Mouse (Mus musculus) limb, embryonic 15.5 days (tissue): ENCODE data around the gene Syncrip. TPM values are rescaled to one million over a fixed set of nuclear protein-coding genes. Genes with fewer than 3 reads are reported as not detected.
A peak's percentile ranks its signal among the peaks of the same experiment; 100 is the strongest.
"Not testable (repeated sequence)": the region's sequence is repeated elsewhere in the genome, so short reads cannot be mapped to it uniquely, and the experiment has no call there.

Experiments
- ATAC-seq: fragments of 200-750 bp; cut with Nextera tagmentation; 2 replicates; pipeline ENCODE4 v1.8.0; 2017; ENCODE audit warnings: low read depth, moderate TSS enrichment; ENCODE audit not compliant: insufficient number of reproducible peaks, low FRiP score, low TSS enrichment
- H3K27ac ChIP-seq: fragments of 300-500 bp; sonication (generic); 2 replicates; pipeline ENCODE4 v1.5.1; 2015; ENCODE audit warnings: moderate library complexity, mild to moderate bottlenecking, inconsistent platforms
- H3K27me3 ChIP-seq: fragments of 300-500 bp; sonication (generic); 2 replicates; pipeline ENCODE4 v1.6.1; 2015; ENCODE audit warnings: inconsistent platforms
- H3K36me3 ChIP-seq: fragments of 300-500 bp; sonication (generic); 2 replicates; pipeline ENCODE4 v1.6.1; 2015; ENCODE audit warnings: inconsistent platforms
- H3K4me1 ChIP-seq: fragments of 300-500 bp; sonication (generic); 2 replicates; pipeline ENCODE4 v1.6.1; 2015; ENCODE audit warnings: inconsistent platforms
- H3K4me2 ChIP-seq: fragments of 300-500 bp; sonication (generic); 2 replicates; pipeline ENCODE4 v1.6.1; 2015; ENCODE audit warnings: mild to moderate bottlenecking, inconsistent platforms
- H3K4me3 ChIP-seq: fragments of 300-500 bp; sonication (generic); 2 replicates; pipeline ENCODE4 v1.5.1; 2015; ENCODE audit warnings: mild to moderate bottlenecking, inconsistent platforms
- H3K9ac ChIP-seq: fragments of 300-500 bp; sonication (generic); 2 replicates; pipeline ENCODE4 v1.6.1; 2015; ENCODE audit warnings: inconsistent platforms
- H3K9me3 ChIP-seq: fragments of 300-500 bp; sonication (generic); 2 replicates; pipeline ENCODE4 v1.6.1; 2016; ENCODE audit warnings: inconsistent platforms
- WGBS: fragments of 180-500 bp; shearing (Covaris S2); methylation state at CpG from one replicate; pipeline ENCODE4 v1.1.7; 2015; 5-methylcytosine and 5-hydroxymethylcytosine counted together
- polyA plus RNA-seq: library from polyadenylated mRNA; unstranded; fragments of >200 nt; fragmentation: Nextera tagmentation; extraction: Ambion mirVana; gene quantifications from 2 replicates; pipeline ENCODE4 v1.2.1, GENCODE M21; 2015

Syncrip gene
- polyA plus RNA-seq, result 94.5 and 95.0 TPM in 2 replicates

- not testable (repeated sequence) for H3K4me1 ChIP-seq, H3K9me3 ChIP-seq, H3K36me3 ChIP-seq, H3K27me3 ChIP-seq
- Histone ChIP-seq H3K27ac (peak within 1 kb of the TSS; percentile 97), H3K4me3 (peak within 1 kb of the TSS; percentile 99), H3K9ac (peak within 1 kb of the TSS; percentile 89), H3K4me2 (peak within 1 kb of the TSS; percentile 59)
- peak; percentile 95 for ATAC-seq
- under 1% methylated on average over 41 of the region's 68 CpGs for WGBS
Measured at GRCm38 (mm10) chr9:88482230-88482828, at the start of gene Syncrip. TSS of gene Syncrip (minus strand) at chr9:88482574.

DNA sequence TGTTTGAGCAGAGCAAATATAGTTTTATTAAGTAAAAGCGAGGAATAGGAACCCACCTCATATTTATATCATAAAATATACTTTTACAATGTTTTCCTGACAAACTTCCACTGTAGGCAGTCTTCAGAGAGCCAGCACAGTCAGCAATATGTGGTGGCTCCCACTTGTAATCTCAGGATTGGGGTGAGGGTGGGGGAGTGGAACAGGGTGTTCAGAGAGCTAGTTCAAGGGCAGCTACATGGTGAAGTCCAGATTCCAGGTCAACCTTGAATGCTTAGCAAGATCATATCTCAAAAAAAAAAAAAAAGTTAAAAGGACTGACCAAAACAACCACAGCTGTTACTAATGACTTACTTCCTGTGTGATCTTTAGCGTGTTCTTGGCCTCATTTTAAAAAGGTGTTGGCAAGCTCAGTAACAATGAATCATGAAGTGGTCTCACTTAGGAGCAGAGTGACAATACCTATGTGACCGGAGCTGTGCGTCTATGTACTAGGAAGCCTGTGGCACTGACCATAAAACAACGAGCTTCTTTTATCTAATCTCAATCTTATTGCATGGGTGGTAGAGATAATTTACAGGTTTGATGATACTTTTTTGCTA, 47.7 kb upstream of the Syncrip start:
- Histone ChIP-seq H3K4me3 (no peak overlapping the region), H3K27me3 (no peaks in the 10 kb centered on the region), H3K27ac (no peak overlapping the region), H3K9ac (no peak overlapping the region), H3K4me2 (no peak overlapping the region), H3K9me3 (no peaks in the 10 kb centered on the region), H3K36me3 (no peaks in the 10 kb centered on the region), H3K4me1 (no peaks in the 10 kb centered on the region)
- no peak for ATAC-seq
- WGBS, result 49% methylated on average over 5 of the region's 5 CpGs

GRCm38 (mm10) chr9:88529571-88529970, 47.2 kb upstream of the Syncrip start:
- Histone ChIP-seq H3K4me2 (no peak overlapping the region), H3K27ac (no peak overlapping the region), H3K9me3 (no peaks in the 10 kb centered on the region), H3K4me1 (no peaks in the 10 kb centered on the region), H3K9ac (no peak overlapping the region), H3K36me3 (no peaks in the 10 kb centered on the region), H3K4me3 (no peak overlapping the region), H3K27me3 (no peaks in the 10 kb centered on the region)
- ATAC-seq, result no peak
- 67% methylated on average over 3 of the region's 3 CpGs for WGBS

DNA sequence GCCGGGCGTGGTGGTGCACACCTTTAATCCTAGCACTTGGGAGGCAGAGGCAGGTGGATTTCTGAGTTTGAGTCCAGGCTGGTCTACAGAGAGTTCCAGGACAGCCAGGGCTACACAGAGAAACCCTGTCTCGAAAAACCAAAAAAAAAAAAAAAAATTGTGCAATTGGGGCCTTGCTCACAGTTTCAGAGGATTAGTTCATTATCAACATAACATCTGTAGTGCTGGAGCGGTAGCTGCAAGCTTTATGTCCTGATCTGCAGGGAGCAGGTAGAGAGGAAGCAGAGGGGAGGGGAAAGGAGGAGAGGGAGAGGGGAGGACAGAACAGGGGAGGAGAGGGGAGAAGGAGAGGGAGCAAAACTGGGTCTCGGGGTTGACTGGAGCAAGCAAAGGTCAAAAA, 46.4 kb upstream of the Syncrip start:
- no peak overlapping the region for H3K27ac ChIP-seq
- H3K36me3 ChIP-seq, result no peaks in the 10 kb centered on the region
- no peaks in the 10 kb centered on the region for H3K9me3 ChIP-seq
- ATAC-seq, result no peak
- H3K27me3 ChIP-seq, result no peaks in the 10 kb centered on the region
- H3K4me2 ChIP-seq, result no peak overlapping the region
- no peak overlapping the region for H3K9ac ChIP-seq
- no peak overlapping the region for H3K4me3 ChIP-seq
- no peaks in the 10 kb centered on the region for H3K4me1 ChIP-seq
- WGBS, result 81% methylated on average over 5 of the region's 5 CpGs

- no peak overlapping the region for H3K27ac ChIP-seq
- H3K36me3 ChIP-seq, result no peaks in the 10 kb centered on the region
- no peak overlapping the region for H3K9ac ChIP-seq
- 58% methylated on average over 4 of the region's 4 CpGs for WGBS
- no peaks in the 10 kb centered on the region for H3K9me3 ChIP-seq
- H3K4me3 ChIP-seq, result no peak overlapping the region
- no peaks in the 10 kb centered on the region for H3K27me3 ChIP-seq
- ATAC-seq, result no peak
- H3K4me2 ChIP-seq, result no peak overlapping the region
- H3K4me1 ChIP-seq, result no peaks in the 10 kb centered on the region
Measured at GRCm38 (mm10) chr9:88527956-88528355, 45.6 kb upstream of the Syncrip start.

GRCm38 (mm10) chr9:88525341-88525740, 43.0 kb upstream of the Syncrip start:
- Histone ChIP-seq H3K4me1 (peaks cover 9% of the 10 kb centered on the region), H3K4me3 (no peak overlapping the region), H3K4me2 (no peak overlapping the region), H3K27ac (no peak overlapping the region), H3K9me3 (no peaks in the 10 kb centered on the region), H3K9ac (no peak overlapping the region), H3K36me3 (0 out of 2 replicates have a peak, but pooled peaks cover 8% of the 10 kb centered on the region), H3K27me3 (no peaks in the 10 kb centered on the region)
- ATAC-seq, result no peak
- WGBS, result 92% methylated on average over 6 of the region's 6 CpGs

- no peak overlapping the region for H3K9ac ChIP-seq
- no peak overlapping the region for H3K4me3 ChIP-seq
- WGBS, result 81% methylated on average over 3 of the region's 3 CpGs
- no peak for ATAC-seq
- no peak overlapping the region for H3K27ac ChIP-seq
- H3K36me3 ChIP-seq, result 0 out of 2 replicates have a peak, but pooled peaks cover 10% of the 10 kb centered on the region
- no peaks in the 10 kb centered on the region for H3K27me3 ChIP-seq
- no peaks in the 10 kb centered on the region for H3K9me3 ChIP-seq
- H3K4me1 ChIP-seq, result peaks cover 11% of the 10 kb centered on the region
- no peak overlapping the region for H3K4me2 ChIP-seq
Measured at GRCm38 (mm10) chr9:88524796-88525195, 42.4 kb upstream of the Syncrip start.

- H3K4me3 ChIP-seq, result no peak overlapping the region
- no peaks in the 10 kb centered on the region for H3K9me3 ChIP-seq
- H3K4me1 ChIP-seq, result peaks cover 11% of the 10 kb centered on the region
- no peaks in the 10 kb centered on the region for H3K27me3 ChIP-seq
- 0 out of 2 replicates have a peak, but pooled peaks cover 10% of the 10 kb centered on the region for H3K36me3 ChIP-seq
- H3K9ac ChIP-seq, result no peak overlapping the region
- ATAC-seq, result no peak
- 96% methylated on average over 2 of the region's 2 CpGs for WGBS
- no peak overlapping the region for H3K4me2 ChIP-seq
- no peak overlapping the region for H3K27ac ChIP-seq
Measured at GRCm38 (mm10) chr9:88524367-88524766, 42.0 kb upstream of the Syncrip start.

- Histone ChIP-seq H3K4me3 (peak overlapping the region; percentile 60), H3K36me3 (0 out of 2 replicates have a peak, but pooled peaks cover 10% of the 10 kb centered on the region), H3K9ac (peak overlapping the region; percentile 24; the same call in 1 of the 2 replicates), H3K4me2 (peak overlapping the region; percentile 67), H3K27me3 (no peaks in the 10 kb centered on the region), H3K4me1 (peaks cover 11% of the 10 kb centered on the region), H3K9me3 (no peaks in the 10 kb centered on the region), H3K27ac (peak overlapping the region; percentile 86)
- 2% methylated on average over 16 of the region's 16 CpGs for WGBS
- no peak; the same call in 1 of the 2 replicates for ATAC-seq
Measured at GRCm38 (mm10) chr9:88523335-88523668, 40.9 kb upstream of the Syncrip start.

DNA sequence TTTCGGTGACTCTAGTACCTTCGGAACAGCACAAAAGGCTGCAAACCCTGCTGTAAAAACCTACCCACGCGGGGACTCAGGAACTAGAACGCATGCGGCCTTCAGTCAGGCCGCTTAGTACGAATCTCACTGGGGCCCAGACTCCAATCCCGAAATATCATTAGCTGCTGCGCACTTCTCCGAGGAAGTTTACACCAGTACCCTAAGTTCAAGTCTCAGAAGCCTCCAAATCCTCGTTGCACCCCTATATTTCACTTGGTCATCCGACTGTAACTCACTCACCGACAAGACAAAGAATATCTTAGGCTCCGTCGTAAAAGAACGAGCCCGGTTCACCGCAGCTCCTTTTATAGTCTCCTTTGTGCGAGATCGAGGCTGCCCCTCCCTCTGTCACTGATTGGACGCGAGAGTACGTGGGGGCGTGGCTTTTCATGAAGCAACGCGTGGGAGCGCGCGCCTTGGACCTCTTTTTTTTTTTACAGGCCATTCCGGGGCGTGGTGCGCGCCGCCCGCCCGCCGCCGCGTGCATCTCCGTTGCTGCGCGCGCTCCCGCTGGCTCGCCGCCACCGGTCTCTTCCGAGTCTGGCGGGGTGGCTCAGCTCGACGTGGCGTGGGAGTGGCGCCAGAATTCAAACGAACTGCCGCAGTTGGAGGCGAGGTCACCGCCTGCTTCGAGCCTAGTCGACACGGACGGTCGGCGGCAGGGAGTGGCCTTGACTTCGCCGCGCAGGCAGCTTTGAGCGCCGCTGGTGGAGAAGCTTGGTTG, 40.4 kb upstream of the Syncrip start:
- H3K9me3 ChIP-seq, result no peaks in the 10 kb centered on the region
- H3K27ac ChIP-seq, result peak overlapping the region; percentile 86
- H3K27me3 ChIP-seq, result no peaks in the 10 kb centered on the region
- peaks cover 11% of the 10 kb centered on the region for H3K4me1 ChIP-seq
- under 1% methylated on average over 69 of the region's 69 CpGs for WGBS
- peak overlapping the region; percentile 67 for H3K4me2 ChIP-seq
- H3K36me3 ChIP-seq, result 0 out of 2 replicates have a peak, but pooled peaks cover 10% of the 10 kb centered on the region
- peak overlapping the region; percentile 77 for H3K9ac ChIP-seq
- peak overlapping the region; percentile 60 for H3K4me3 ChIP-seq
- ATAC-seq, result peak; percentile 89

DNA sequence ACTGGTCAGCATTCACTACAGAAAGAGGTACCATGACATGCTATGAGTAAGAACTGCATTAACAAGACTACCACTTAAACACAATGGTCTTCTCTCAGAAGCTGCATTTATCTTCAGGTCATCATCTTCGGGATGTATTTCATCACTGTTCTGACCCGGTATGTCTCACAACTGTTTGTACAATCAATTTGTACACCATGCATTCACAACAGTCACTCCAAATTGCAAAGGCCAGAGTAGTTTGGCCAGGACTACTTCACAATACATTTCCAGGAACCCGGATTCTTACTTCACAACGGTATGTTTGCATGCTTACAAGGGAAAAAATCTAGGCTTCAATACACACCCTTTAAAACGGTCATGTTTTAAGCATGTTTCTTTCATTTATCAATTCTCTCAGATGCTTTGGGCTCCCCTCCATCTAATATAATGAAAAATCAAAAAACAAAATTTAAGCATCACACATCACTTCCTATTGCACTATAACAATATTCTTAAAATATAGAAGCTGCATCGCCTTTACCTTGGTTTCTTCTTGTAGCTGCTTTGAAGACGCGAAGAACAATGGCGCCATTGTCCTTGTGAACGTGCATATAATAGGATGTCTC, 39.7 kb upstream of the Syncrip start:
- H3K27me3 ChIP-seq, result no peaks in the 10 kb centered on the region
- H3K36me3 ChIP-seq, result 0 out of 2 replicates have a peak, but pooled peaks cover 10% of the 10 kb centered on the region
- peak overlapping the region; percentile 86 for H3K27ac ChIP-seq
- ATAC-seq, result no peak
- peak overlapping the region; percentile 60 for H3K4me3 ChIP-seq
- H3K4me1 ChIP-seq, result peaks cover 11% of the 10 kb centered on the region
- WGBS, result under 1% methylated on average over 10 of the region's 10 CpGs
- H3K9ac ChIP-seq, result peak overlapping the region; percentile 77
- H3K4me2 ChIP-seq, result peak overlapping the region; percentile 45
- no peaks in the 10 kb centered on the region for H3K9me3 ChIP-seq
